Mouse (Mus musculus) ovary, adult 18-20 months (tissue): ENCODE measurements around the gene Slc36a2.
A peak's percentile ranks its signal among the peaks of the same experiment; 100 is the strongest.
"Not testable (repeated sequence)": the region's sequence is repeated elsewhere in the genome, so short reads cannot be mapped to it uniquely, and the experiment has no call there.

ENCODE experiments used
- DNase-seq: peaks from one replicate; pipeline ENCODE4 v3.0.0; 2022; ENCODE audit warnings: low spot score, mixed read lengths

Gene Slc36a2

DNA sequence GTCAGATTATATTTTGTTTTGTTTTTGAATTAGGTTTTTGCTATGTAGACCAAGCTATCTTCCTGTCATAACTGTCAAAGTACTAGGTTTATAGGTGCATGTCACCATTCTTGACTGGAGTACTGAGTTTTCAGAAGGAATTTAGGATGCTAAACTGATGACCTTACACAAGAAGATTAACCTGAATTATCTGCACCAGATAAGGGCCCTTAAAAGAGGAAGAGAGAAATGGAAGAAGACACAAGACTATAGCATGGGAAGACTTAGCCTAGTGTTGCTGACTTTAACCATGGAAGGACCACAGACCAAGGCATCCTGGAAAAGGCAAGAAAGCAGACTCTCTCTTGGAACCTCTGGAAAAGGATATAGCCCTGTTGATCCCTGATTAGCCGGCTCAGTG, 51.7 kb downstream of the Slc36a2 start:
- DNase-seq = no peak

DNA sequence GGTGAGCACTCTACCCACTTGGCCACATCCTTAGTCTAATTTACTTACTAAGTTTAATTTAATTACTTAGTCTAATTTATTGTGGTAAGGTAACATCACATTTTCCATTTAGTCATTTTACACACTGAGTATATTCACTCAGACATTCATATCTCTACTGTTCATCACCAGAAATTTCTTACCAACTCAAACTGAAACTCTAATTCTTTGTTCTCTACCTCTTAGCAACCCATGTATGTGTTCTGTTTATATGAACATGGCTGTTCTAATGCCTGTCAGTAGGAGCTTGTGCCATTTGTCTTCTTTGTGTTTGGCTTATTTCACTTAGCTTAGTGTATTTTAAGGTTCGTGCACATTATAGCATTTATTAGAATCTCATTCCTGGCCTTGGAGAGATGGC, 52.9 kb downstream of the Slc36a2 start:
- no peak for DNase-seq

DNA sequence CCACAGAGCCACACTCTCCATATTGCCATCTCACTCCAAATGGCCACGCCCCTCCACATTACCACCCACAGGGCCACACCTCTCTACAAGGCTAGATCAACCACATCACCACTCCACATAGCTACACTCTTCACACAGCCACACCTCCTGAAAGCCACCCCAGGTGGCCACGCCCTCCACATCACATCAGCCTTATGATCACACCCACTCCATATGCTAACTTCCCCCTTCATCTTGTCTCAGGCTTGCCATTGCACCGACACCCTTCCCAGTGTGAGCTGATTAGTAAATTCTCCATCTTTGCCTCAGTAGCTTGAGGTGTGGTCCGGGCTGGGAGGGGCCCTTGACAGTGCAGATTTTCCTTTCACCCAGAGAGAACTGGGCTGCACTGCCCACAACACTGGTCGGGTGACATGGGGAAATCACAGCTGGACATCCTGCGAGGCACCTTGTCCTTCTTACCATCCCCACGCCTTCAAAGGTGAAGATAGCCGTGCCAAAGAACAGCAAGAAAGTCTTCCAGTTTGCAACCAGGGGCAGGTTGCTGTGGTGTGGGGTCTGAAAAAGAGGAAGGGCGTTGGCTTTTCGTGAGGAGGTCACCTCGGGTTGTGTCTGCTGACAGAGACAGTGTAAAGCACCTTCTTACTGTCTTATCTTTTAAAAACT, 53.7 kb downstream of the Slc36a2 start:
- no peak for DNase-seq

DNA sequence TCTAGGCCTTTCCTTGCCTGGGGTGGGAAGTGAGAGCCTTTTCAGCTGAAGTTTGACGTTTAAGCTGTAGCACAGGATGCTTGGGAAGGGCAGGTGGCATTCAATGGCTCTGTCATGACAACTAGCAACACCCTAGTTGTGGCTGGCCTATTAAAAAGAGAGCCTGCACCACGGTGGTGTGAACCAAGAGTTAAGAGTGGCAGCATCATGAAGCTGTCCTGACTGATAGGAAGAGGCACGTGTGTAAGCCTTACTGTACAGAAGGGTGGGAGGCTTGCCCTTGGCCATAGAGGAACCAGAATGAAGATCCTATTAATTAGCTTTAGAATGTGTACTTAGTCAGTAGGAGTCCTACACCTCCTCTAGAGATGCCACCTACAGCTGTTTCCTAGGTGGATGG, 56.5 kb downstream of the Slc36a2 start:
- no peak for DNase-seq

DNA sequence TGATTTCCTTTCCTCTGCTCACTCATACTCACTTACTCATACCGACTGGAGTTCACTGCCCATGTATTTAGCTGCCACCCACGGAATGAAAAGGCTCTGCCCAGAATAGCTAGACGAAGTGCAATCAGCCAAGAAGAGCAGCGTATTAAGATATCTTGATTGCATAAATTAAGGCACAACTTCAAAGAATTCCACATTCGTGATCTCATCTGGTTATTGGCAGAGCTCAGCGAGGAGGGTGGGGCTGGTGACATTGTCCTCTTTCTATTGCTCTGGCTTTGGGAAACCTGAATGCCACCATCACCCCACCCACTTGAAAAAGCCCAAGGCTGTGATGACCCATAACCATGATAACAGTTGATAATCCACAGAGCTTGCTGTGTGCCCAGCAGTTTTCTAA, 56.9 kb downstream of the Slc36a2 start:
- DNase-seq = peak; percentile 45

DNA sequence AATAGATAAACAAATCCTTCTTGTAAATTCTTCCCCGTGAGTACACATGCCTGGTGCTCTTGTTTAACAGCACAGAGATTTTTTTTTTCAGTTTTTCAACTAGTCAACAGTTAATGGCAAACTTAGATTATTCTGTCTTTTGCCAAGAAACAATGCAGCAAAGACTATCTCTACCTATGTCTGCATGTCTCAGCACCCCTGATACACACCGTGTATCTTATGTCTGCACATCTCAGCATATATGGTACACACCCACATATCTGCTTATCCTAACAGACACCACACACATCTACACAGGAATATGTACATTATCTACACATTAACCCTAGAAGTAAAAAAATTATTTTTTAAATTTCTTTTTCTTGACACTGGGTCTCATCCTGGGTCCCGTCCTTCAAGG, 58.2 kb downstream of the Slc36a2 start:
- DNase-seq = no peak

DNA sequence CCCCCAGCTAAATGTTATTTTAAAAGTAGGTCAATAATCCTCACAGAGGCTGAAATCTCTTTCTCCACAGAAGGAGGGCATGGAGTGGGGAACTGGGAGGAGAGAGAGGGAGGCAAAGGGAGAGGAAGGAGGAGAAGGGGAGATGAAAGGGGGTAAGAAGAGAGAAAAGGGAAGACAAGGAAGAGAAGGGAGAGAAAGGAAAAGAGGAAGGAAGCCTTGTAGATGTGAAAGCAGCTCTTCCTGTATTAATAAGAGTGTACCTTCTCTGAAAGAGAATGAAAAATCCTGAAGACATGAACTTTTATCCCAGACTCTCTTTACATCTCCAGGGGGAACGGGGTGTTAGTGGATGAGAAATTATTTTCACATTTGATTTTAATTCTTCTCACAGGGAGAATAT, 63.4 kb downstream of the Slc36a2 start:
- no peak for DNase-seq

DNA sequence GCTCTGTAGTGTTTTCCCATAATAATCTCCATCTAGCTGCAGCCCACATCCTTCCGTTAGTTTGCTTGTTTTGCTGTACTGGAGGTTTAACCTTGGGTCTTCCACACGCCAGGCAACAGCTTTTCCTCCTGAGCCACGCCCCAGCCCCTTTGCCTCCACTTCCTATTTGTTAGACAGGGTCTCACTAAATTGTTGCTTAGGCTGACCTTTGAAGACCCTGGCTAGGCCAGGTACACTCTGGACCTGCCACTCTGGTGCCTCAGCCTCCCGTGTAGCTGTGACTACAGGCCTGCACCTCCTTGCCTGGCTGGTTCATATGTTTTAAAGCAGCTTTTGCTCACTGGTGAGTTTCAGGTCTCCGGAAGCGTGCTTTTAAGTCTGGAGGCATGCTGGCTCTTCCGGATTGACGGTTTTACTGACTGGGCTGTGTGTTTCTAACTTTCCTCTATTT, 64.0 kb downstream of the Slc36a2 start:
- DNase-seq = no peak

DNA sequence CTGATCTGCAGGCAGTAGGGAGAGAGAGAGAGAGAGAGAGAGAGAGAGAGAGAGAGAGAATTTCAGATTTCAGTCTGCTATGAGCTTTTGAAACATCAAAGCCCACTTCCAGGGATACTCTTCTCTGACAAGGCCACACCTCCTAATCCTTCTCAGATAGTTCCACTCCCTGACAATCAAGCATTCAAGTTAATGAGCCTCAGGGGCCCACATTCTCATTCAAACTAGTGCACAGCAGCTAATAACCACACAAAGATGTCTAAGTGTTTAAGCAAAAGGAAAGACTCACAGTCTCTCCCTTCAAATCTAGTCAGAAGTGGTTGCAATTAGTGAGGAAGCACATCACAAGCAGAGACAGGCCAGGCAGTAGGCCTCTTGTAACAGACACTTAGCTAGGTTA, 64.6 kb downstream of the Slc36a2 start:
- no peak for DNase-seq

DNA sequence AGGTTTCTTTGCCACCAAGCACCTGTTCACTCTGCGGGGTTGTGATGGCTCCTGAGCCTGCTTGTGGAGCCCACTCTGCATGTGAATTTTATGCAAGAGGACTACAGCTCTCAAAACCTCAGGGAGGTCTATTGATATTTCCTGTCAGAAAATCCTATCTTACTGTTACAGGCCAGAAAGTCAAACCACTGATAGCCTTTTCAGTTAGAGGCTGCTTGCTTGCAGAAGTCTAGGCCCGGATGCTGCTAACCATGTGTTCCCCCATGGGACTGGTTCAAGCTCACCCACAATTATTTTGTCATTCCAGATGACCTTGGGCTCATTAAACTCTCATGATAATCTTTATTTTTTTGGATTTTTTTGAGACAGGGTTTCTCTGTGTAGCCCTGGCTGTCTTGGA, 67.8 kb downstream of the Slc36a2 start:
- DNase-seq = no peak

DNA sequence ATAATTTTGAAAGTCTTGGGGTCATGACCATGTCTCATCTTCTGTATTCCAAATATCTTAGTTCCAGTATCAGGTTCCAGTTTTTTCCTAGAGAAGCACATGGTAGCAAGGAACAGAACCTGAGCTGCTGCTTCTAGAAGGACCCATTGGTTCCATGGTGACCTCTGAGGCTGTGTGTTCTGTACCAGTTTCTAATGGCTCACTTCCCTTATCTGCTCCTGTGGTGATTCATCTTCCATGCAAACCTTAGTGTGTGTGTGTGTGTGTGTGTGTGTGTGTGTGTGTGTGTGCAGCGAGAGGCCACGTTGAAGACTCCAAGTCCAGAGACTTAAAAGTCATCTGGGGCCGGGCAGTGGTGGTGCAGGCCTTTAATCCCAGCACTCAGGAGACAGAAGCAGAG, 68.9 kb downstream of the Slc36a2 start:
- no peak for DNase-seq

DNA sequence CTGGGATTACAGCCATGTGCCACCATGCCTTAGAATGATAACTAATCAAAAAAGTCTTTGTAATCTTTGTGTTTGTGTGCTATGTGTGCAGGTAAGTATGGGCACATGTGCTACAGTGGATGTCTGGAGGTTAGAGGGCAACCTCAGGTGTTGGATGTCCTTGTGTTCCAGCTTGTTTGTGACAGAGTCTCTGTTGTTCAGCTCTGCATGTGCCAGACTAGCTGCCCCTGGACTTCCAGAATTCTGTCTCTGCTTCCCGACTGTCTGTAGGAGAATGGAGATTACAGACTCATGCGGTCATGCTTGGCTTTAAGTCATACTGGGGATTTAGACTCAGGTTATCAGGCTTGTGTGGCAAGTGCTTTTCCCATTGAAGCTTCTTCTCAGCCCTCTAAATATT, 70.6 kb downstream of the Slc36a2 start:
- no peak for DNase-seq

DNA sequence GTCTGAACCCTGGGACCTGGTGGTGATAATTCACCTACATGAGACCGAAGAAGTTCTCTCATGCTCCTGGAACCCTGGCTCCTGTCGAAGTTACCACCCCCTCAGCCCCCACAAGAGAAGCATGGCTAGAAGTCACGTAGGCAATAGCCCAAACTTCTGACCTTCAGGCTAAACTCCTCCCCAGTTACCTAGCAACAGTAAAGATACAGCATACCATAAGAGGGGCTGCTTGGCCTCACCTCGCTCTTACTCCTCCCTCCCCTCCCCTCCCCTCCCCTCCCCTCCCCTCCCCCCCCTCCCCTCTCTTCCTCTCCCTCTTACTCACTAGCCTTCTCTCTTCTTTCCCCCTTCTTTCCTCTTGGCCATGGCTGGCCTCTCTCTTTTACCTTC, 71.0 kb downstream of the Slc36a2 start:
- DNase-seq = not testable (repeated sequence)

DNA sequence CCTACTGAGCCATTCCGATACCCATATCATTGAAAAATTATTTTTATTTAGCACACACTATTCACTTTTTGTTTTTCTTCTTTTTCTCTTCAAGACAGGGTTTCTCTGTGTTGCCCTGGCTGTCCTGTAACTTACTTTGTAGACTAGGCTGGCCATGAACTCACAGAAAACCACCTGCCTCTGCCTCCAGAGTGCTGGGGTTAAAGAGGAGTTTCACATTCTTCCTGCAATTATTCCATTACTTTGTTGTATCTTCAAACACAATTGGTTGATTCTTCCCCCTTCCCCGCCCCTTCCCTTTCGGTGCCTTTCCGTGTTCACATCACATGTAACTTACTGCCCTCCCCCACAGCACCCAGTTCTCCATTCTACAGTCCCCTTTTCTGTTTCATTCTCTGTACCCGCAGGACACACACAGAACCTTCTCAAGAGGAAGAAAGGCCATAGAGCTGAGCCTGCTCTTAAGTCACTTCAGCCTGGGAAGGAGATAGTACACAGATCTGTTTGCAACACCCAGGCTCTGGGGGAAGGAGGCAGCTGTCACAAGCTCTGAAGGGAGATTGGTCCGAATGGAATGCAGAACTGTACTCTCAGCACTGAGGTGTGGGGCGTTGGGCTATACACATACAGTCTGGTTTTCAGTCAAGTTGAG, 71.5 kb downstream of the Slc36a2 start:
- DNase-seq = no peak

DNA sequence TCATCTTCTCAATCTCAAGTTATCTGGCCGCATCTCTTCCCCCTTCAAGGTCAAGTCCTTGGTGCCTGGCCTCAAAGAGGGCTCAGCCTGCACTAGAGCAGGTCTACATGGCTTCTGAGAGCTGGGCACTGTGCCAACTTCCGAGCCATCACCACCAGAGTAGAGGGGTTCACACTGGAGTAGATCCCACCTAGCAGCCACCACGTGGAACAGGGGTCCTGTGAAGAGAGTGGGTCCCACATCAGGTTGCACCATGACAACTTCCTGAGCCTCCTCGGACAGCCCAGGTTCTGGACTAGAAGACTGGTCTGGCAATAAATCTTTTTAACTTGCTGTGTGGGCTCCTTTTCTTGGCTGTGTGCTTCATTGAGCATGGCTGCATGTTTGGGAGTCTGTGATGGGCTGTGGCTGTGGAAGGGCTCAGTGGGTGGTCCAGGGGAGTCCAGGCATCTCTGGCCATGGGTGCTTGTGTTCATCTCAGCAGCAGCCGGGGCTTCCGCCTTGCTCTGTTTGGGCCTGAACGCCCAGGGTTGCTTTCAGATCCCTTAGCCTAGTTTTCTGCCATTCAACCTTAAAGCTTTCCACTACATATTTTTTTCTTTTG, 74.2 kb downstream of the Slc36a2 start:
- no peak for DNase-seq

DNA sequence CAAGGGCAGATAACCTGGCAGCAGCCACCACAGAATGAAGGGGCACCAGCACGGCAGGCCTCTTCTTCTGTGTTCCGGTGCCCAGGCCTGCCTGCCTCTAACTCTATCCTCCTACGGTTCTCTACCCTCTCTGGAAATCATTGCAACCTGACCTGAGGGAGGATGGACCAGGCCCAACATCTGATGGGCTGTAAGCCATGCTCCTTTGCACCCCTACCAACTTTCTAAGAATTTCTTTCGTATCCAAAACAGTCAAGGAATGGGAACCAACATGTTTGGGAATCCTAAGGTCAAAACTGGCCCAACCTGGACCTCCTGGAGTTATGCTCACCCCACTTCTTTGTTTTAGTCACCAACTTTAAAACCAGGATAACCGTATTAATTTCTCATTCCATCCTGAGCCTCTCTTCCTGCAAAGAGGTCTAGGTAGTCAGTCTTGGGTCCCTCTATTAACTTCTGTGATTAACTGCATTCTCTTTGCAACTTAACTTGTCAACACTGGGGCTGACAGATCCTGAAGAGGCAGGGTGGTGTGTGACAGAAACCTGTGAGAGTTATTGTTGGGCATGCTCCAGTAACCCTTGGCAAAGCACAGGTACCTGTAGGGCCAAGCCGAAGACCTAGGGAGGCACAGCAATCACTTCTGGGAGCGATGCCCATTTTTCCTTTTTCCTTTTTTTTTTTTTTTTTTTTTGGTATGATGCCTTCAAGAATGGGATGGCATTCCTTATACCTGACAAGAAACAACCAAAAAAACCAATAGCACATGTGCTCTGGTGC, 75.2 kb downstream of the Slc36a2 start:
- no peak for DNase-seq
